Mouse (Mus musculus): Measurements from ENCODE around the gene Nat10. TPM values are rescaled to one million over a fixed set of nuclear protein-coding genes. Genes with fewer than 3 reads are reported as not detected.

Gene Nat10
- total RNA-seq, 1 experiment from 2014 or later, result 42.0 TPM

GRCm38 (mm10) chr2:103703336-103703735, 57.7 kb downstream of the Nat10 start:
- no peak for ATAC-seq (ENCODE audit: extremely low read depth, insufficient number of reproducible peaks, low FRiP score, poor library complexity, severe bottlenecking)

GRCm38 (mm10) chr2:103700514-103700913, 60.6 kb downstream of the Nat10 start:
- no peak for ATAC-seq (ENCODE audit: extremely low read depth, insufficient number of reproducible peaks, low FRiP score, poor library complexity, severe bottlenecking)

- ATAC-seq (ENCODE audit: extremely low read depth, insufficient number of reproducible peaks, low FRiP score, poor library complexity, severe bottlenecking), result no peak
Observed at GRCm38 (mm10) chr2:103696177-103696576, 64.9 kb downstream of the Nat10 start.

- no peak for ATAC-seq (ENCODE audit: extremely low read depth, insufficient number of reproducible peaks, low FRiP score, poor library complexity, severe bottlenecking)
Observed at GRCm38 (mm10) chr2:103694777-103695563, 66.1 kb downstream of the Nat10 start.

- ATAC-seq (ENCODE audit: extremely low read depth, insufficient number of reproducible peaks, low FRiP score, poor library complexity, severe bottlenecking), result no peak
Observed at GRCm38 (mm10) chr2:103692810-103693209, 68.3 kb downstream of the Nat10 start.

GRCm38 (mm10) chr2:103691278-103691677, 69.8 kb downstream of the Nat10 start:
- ATAC-seq (ENCODE audit: extremely low read depth, insufficient number of reproducible peaks, low FRiP score, poor library complexity, severe bottlenecking), result no peak

GRCm38 (mm10) chr2:103690828-103691227, 70.2 kb downstream of the Nat10 start:
- ATAC-seq (ENCODE audit: extremely low read depth, insufficient number of reproducible peaks, low FRiP score, poor library complexity, severe bottlenecking), result no peak

GRCm38 (mm10) chr2:103690425-103690824, 70.6 kb downstream of the Nat10 start:
- ATAC-seq (ENCODE audit: extremely low read depth, insufficient number of reproducible peaks, low FRiP score, poor library complexity, severe bottlenecking), result no peak

GRCm38 (mm10) chr2:103687888-103688287, 73.2 kb downstream of the Nat10 start:
- no peak for ATAC-seq (ENCODE audit: extremely low read depth, insufficient number of reproducible peaks, low FRiP score, poor library complexity, severe bottlenecking)

GRCm38 (mm10) chr2:103687143-103687542, 73.9 kb downstream of the Nat10 start:
- ATAC-seq (ENCODE audit: extremely low read depth, insufficient number of reproducible peaks, low FRiP score, poor library complexity, severe bottlenecking), result no peak

GRCm38 (mm10) chr2:103685581-103685980, 75.5 kb downstream of the Nat10 start:
- no peak for ATAC-seq (ENCODE audit: extremely low read depth, insufficient number of reproducible peaks, low FRiP score, poor library complexity, severe bottlenecking)

- ATAC-seq (ENCODE audit: extremely low read depth, insufficient number of reproducible peaks, low FRiP score, poor library complexity, severe bottlenecking), result no peak
Observed at GRCm38 (mm10) chr2:103684926-103685577, 76.0 kb downstream of the Nat10 start.

GRCm38 (mm10) chr2:103684431-103684830, 76.6 kb downstream of the Nat10 start:
- no peak for ATAC-seq (ENCODE audit: extremely low read depth, insufficient number of reproducible peaks, low FRiP score, poor library complexity, severe bottlenecking)

- ATAC-seq (ENCODE audit: extremely low read depth, insufficient number of reproducible peaks, low FRiP score, poor library complexity, severe bottlenecking), result peak; percentile 26
Observed at GRCm38 (mm10) chr2:103682927-103683442, 78.1 kb downstream of the Nat10 start.

- peak; percentile 45 for ATAC-seq (ENCODE audit: extremely low read depth, insufficient number of reproducible peaks, low FRiP score, poor library complexity, severe bottlenecking)
Observed at GRCm38 (mm10) chr2:103682261-103682722, 78.8 kb downstream of the Nat10 start.

- ATAC-seq (ENCODE audit: extremely low read depth, insufficient number of reproducible peaks, low FRiP score, poor library complexity, severe bottlenecking), result no peak
Observed at GRCm38 (mm10) chr2:103681149-103681548, 79.9 kb downstream of the Nat10 start.

- no peak for ATAC-seq (ENCODE audit: extremely low read depth, insufficient number of reproducible peaks, low FRiP score, poor library complexity, severe bottlenecking)
Observed at GRCm38 (mm10) chr2:103680364-103681110, 80.5 kb downstream of the Nat10 start.

- no peak for ATAC-seq (ENCODE audit: extremely low read depth, insufficient number of reproducible peaks, low FRiP score, poor library complexity, severe bottlenecking)
Observed at GRCm38 (mm10) chr2:103678433-103678832, 82.6 kb downstream of the Nat10 start.

- no peak for ATAC-seq (ENCODE audit: extremely low read depth, insufficient number of reproducible peaks, low FRiP score, poor library complexity, severe bottlenecking)
Observed at GRCm38 (mm10) chr2:103677614-103678369, 83.3 kb downstream of the Nat10 start.

All from neutrophil, adult 5-6 weeks (primary cell).